Comparison of ENCODE assay signal across 10 mouse cellular contexts in the genomic region with DNA sequence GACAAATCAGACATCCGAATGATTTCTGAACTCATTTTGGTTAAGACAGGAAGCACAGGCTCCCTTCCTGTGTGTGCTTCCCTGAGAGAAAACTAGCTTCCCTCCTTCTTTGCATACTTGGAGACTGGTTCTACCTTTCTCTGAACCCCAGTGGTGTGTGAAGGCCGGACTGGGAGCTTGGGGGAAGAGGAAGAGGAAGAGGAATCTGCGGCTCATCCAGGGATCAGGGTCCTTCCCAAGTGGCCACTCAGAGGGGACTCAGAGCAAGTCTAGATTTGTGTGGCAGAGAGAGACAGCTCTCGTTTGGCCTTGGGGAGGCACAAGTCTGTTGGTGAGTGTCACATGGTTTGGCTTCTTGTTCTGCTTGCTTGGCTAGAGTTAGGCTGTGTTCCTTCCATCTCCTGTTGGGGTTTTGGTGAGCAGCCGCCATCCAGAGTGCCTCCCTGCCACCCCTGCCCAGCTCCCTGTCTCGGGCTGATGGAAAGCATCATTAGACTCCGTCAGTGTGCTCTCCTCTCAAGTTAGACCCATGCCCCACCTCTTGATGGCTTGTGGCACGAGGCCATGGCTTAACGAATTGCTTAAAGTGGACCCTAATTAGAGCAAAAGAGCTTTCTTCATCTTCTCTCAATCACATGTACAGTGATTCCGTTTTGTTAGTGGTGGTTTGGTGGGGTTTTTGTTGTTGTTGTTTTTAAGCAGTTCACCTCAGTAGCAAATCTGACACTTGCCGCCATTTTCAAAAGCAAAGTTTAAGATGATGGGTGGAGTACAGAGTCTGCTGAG. TPM values are rescaled to one million over a fixed set of nuclear protein-coding genes. Genes with fewer than 3 reads are reported as not detected.
DNase-seq lines count a peak whose midpoint lies in the region; ATAC-seq and TF ChIP-seq lines count a peak whose summit lies in the region.
"Had no signal": no experiment of that assay in that cellular context is flagged by ENCODE, and none has a peak within 500 bp of the region (broad histone marks: within the 10 kb centered on the region; RNA-seq: fewer than 3 reads in every experiment).

No protein-coding gene starts in this region.

- no peak overlapping the region for H3K4me2 ChIP-seq in midbrain, embryonic 16.5 days (ENCODE audit: low read length)
- H3K4me2 ChIP-seq in intestine, postnatal 0 days (replicated peaks; ENCODE audit: low read depth): no peak overlapping the region

- WGBS in heart, embryonic 10.5 days: 73% methylated on average over 11 of the region's 11 CpGs
- WGBS in midbrain, embryonic 16.5 days: 84% methylated on average over 11 of the region's 11 CpGs
- 77% methylated on average over 11 of the region's 11 CpGs for WGBS in intestine, postnatal 0 days

- H3K4me3 ChIP-seq in heart, embryonic 10.5 days: no peak overlapping the region
- H3K4me3 ChIP-seq in midbrain, embryonic 16.5 days (ENCODE audit: low read depth, low read length): no peak overlapping the region
- H3K4me3 ChIP-seq in intestine, postnatal 0 days (ENCODE audit: low read depth, low read length): no peak overlapping the region

- no peak overlapping the region for H3K27ac ChIP-seq in heart, embryonic 10.5 days
- H3K27ac ChIP-seq in midbrain, embryonic 16.5 days (ENCODE audit: low read length): no peak overlapping the region
- H3K27ac ChIP-seq in intestine, postnatal 0 days (ENCODE audit: low read depth, low read length): no peak overlapping the region

- no peaks in the 10 kb centered on the region for H3K9me3 ChIP-seq in heart, embryonic 10.5 days
- H3K9me3 ChIP-seq in midbrain, embryonic 16.5 days (replicated peaks; ENCODE audit: control insufficient read depth, low read length, poor library complexity, severe bottlenecking): no peaks in the 10 kb centered on the region
- no peaks in the 10 kb centered on the region for H3K9me3 ChIP-seq in intestine, postnatal 0 days (ENCODE audit: control insufficient read depth)

- no peak overlapping the region for H3K9ac ChIP-seq in midbrain, embryonic 16.5 days (ENCODE audit: low read depth, low read length)
- H3K9ac ChIP-seq in intestine, postnatal 0 days (ENCODE audit: low read depth, low read length): no peak overlapping the region

- peaks cover 32% of the 10 kb centered on the region for H3K27me3 ChIP-seq in heart, embryonic 10.5 days (ENCODE audit: insufficient read depth, poor library complexity, severe bottlenecking)
- H3K27me3 ChIP-seq in midbrain, embryonic 16.5 days (ENCODE audit: control insufficient read depth, insufficient read depth, low read depth, low read length): peaks cover 18% of the 10 kb centered on the region
- peaks cover 24% of the 10 kb centered on the region for H3K27me3 ChIP-seq in intestine, postnatal 0 days (replicated peaks; ENCODE audit: control insufficient read depth, insufficient read depth, low read length)

- no peaks in the 10 kb centered on the region for H3K36me3 ChIP-seq in heart, embryonic 10.5 days
- no peaks in the 10 kb centered on the region for H3K36me3 ChIP-seq in midbrain, embryonic 16.5 days (ENCODE audit: control insufficient read depth, insufficient read depth, low read length)
- H3K36me3 ChIP-seq in intestine, postnatal 0 days (ENCODE audit: control insufficient read depth, insufficient read depth): no peaks in the 10 kb centered on the region

- 0 out of 2 replicates have a peak, but pooled peaks cover 10% of the 10 kb centered on the region for H3K4me1 ChIP-seq in heart, embryonic 10.5 days
- peaks cover 9% of the 10 kb centered on the region for H3K4me1 ChIP-seq in midbrain, embryonic 16.5 days (ENCODE audit: control insufficient read depth, insufficient read depth, low read length)
- H3K4me1 ChIP-seq in intestine, postnatal 0 days (replicated peaks; ENCODE audit: control insufficient read depth, insufficient read depth, low read length): no peaks in the 10 kb centered on the region; the same call in 1 of the 2 replicates

- ATAC-seq in megakaryocyte, adult 5-6 weeks (ENCODE audit: poor library complexity, severe bottlenecking): peak; percentile 5
- ATAC-seq in midbrain, embryonic 16.5 days: no peak
- no peak for ATAC-seq in intestine, postnatal 0 days

- TF ChIP-seq CTCF in intestine, postnatal 0 days (IDR thresholded peaks at IDR 0.05; ENCODE audit: low read depth): no peak

- peak; percentile 17 to 37 for DNase-seq in heart, adult 18-20 months
- no peak for DNase-seq in heart, embryonic 10.5 days (ENCODE audit: low spot score)
- peak; percentile 7 for DNase-seq in brain, adult 2 months (ENCODE audit: low read depth, low spot score)
- peak; percentile 46 to 63 for DNase-seq in thymus, adult 18-20 months
- DNase-seq in Muller cell, postnatal 12 days (ENCODE audit: inconsistent ontology term): no peak
- DNase-seq: cerebellum, adult 9-11 months; kidney, adult 18-20 months had no signal

RNA-seq across cellular contexts. Expression of gene Ikzf1, which starts 5.4 kb away (rescaled TPM):
- 1 to 10 TPM in 1 of 2 experiments, under 1 TPM in 1; 0.99 to 6.6 TPM for total RNA-seq in heart, adult 18-20 months (2021)
- polyA plus RNA-seq in heart, embryonic 10.5 days (2016; fragmentation: Nextera tagmentation; extraction: Ambion mirVana): 7.2 and 7.4 TPM in 2 replicates
- total RNA-seq in megakaryocyte, adult 5-6 weeks (2015): 217 and 226 TPM in 2 replicates
- total RNA-seq in megakaryocyte, adult 5-6 weeks (2017): 80.8 and 104 TPM in 2 replicates
- polyA plus RNA-seq in midbrain, embryonic 16.5 days (2015; fragmentation: Nextera tagmentation; extraction: Ambion mirVana): 1.3 and 1.4 TPM in 2 replicates
- 0.64 and 0.85 TPM in 2 replicates for polyA plus RNA-seq in intestine, postnatal 0 days (2015; fragmentation: Nextera tagmentation; extraction: Ambion mirVana)

Comparison
In these comparisons a context has a peak if more than half of its experiments do, and no peak if none do; other contexts are left out.
1. DNase-seq: peak in heart, adult 18-20 months (2 of 2), brain, adult 2 months (single experiment) and thymus, adult 18-20 months (2 of 2); none in heart, embryonic 10.5 days (single experiment) and Muller cell, postnatal 12 days (single experiment).